Mouse (Mus musculus): ENCODE measurements around the gene Slc25a33.
A peak's percentile ranks its signal among the peaks of the same experiment; 100 is the strongest.
"Not testable (repeated sequence)": the region's sequence is repeated elsewhere in the genome, so short reads cannot be mapped to it uniquely, and the experiment has no call there.

Gene Slc25a33

DNA sequence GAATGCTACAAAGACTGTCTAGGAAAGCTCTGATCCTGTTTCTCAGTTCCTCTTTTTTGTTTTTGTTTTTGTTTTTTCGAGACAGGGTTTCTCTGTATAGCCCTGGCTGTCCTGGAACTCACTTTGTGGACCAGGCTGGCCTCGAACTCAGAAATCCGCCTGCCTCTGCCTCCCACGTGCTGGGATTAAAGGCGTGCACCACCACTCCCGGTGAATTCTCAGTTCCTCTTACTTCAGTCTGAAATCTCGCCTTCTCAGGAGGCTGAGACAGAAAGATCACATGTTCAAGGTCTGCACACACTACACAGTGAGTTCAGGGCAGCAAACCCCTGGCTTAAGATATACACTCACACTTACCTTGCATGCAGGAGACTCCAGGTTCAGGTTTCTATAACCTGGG is 17.5 kb downstream of the Slc25a33 start:
- DNase-seq (ENCODE audit: low spot score) = not testable (repeated sequence)

DNA sequence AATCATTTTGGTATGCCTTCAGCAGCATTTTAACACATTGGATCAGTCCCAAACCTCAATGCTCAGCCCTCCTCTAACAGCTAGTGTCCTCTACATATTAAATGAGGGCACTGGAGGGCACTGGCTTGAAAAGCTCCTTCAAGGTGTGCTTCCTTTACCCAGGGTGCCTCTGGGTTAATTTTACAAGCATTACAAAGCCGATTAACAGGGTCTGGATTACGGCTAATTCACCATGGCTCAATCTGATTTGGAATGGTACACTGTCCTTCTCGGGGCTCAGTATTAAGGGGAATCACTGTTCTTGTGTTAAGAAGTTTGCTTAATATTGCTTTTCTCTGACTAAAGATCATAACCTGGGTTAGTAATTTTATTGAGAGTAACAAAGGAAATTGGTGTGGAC is 21.2 kb downstream of the Slc25a33 start:
- no peak for DNase-seq (ENCODE audit: low spot score)

GRCm38 (mm10) chr4:149752124-149752799 is 21.8 kb downstream of the Slc25a33 start:
- DNase-seq (ENCODE audit: low spot score) = no peak

- DNase-seq (ENCODE audit: low spot score) = no peak
Observed at GRCm38 (mm10) chr4:149750671-149751070, 23.4 kb downstream of the Slc25a33 start.

DNA sequence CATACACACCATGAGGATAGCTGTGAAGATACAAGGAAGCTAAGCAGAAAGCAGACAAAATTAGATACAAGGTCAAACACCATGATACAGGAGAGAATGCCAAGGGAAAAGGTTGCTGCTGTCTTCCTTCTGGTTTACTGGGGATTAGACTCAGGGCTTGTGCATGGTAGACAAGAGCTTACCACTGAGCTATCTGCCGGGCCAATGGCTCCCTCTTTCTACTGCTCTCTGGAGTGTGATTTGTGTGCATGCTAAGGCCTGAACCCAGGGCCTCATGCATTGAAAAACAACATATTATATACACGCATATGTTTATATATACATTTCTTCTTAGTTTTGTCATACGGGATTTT is 24.4 kb downstream of the Slc25a33 start:
- not testable (repeated sequence) for DNase-seq (ENCODE audit: low spot score)

GRCm38 (mm10) chr4:149749003-149749662 is 24.9 kb downstream of the Slc25a33 start:
- no peak for DNase-seq (ENCODE audit: low spot score)

GRCm38 (mm10) chr4:149744119-149744518 is 30.0 kb downstream of the Slc25a33 start:
- no peak for DNase-seq (ENCODE audit: low spot score)

- no peak for DNase-seq (ENCODE audit: low spot score)
Observed at GRCm38 (mm10) chr4:149742011-149742530, 32.0 kb downstream of the Slc25a33 start.

GRCm38 (mm10) chr4:149740301-149740700 is 33.8 kb downstream of the Slc25a33 start:
- no peak for DNase-seq (ENCODE audit: low spot score)

DNA sequence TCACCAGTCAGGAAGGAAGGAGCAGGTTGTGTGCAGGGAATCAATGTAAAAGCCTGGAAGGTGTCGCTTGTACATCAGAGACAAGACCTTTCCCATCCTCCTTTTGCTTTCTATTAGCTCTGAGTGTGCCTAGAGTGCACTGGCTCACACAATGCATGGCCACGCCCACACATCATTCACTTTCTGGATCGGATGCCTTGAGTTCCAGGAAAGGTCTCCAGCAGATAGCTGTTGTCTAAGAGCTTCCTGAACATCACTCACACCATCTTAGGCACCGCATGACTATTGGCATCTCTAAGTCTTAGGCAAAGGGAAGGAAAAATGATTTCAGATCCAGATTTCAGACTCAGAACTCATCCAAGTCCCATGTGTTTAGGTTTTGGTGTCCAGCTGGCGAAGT is 34.6 kb downstream of the Slc25a33 start:
- no peak for DNase-seq (ENCODE audit: low spot score)

DNA sequence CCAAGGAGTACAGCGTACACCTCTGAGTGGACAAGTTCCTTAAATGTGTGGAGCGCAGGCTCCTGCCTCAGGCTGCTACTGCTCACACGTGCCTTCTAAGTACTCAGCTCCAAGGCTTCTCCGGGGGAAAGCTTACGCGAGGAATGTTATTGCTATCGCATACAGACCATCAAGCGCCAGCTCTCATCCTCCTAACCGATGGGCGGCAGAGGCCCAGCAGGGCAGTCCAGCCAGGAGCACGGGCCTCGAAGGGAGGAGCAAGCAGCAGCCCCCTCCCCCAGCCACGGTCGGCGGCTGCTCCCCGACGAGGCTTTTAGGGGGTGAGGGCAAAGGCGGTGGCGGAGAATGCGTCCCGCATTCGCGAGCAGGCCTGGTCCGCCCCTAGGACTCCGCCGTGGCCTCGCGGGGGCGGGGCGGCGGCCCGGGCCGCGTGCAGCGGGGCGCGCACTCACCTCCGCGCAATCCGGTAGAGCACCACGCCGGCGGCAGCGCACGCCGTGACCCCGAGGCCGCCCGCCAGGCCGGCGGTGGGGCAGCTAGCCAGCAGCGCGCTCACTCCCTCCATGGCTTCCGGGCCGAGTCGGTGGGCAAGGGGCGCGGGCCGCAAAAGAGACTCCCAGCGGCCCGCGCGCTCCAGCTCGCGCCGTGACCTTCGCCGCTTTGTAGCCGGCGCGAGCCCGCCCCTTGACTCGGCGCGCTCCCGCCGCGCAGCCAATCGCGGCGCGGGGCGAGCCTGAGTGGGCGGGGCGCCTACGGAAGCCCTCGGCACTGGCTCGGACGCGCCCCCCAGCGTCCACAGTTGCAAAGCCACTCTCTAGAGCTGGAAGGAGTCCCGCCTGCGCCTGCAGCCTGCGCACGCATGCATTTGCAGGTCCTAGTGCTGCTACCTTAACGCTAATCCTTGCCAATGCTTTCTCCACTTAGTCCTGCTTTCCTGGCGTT is 36.4 kb downstream of the Slc25a33 start, which contains the start of gene Tmem201:
Gene Tmem201 (minus strand): TSS at position 662 of the 942 bp plus-strand sequence.
- DNase-seq (ENCODE audit: low spot score) = peak; percentile 94

GRCm38 (mm10) chr4:149736581-149736980 is 37.5 kb downstream of the Slc25a33 start:
- no peak for DNase-seq (ENCODE audit: low spot score)

- no peak for DNase-seq (ENCODE audit: low spot score)
Observed at GRCm38 (mm10) chr4:149735624-149736250, 38.3 kb downstream of the Slc25a33 start.

DNA sequence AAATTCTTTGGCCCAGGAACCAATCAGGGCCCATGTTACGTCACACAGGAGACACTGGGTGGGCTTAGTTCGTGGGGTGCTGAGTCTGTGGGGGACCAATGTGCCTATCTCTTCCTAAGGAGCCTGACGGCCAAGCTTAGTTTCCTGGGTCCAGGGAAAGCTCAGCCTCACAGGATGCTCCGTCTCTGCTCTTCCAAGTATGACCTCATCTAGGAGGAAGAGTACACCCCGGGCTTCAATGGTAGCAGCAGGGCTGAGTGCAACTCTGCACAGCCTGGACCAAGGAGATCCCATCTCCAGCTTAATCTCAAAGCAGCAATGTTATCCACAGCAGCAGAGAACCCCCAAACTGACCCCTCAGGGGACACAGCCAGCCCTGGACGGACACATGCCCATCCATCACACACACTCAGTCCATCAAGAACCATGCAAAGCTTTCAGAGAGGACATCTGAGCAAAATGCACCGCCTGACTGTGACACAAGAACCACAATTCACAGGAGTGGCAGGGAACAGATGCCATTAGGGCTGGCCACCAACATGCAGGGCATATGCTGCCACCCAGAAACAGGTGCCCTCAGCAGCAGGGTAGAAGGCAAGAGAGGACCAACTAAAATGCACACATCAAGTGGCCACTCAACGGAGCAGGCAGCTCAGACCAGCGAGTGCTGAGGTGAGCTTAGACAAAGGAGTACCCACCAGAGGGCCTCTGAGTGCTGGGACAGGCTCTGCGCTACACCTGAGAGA is 39.2 kb downstream of the Slc25a33 start:
- no peak for DNase-seq (ENCODE audit: low spot score)

GRCm38 (mm10) chr4:149734246-149734645 is 39.8 kb downstream of the Slc25a33 start:
- DNase-seq (ENCODE audit: low spot score) = no peak

GRCm38 (mm10) chr4:149733748-149734147 is 40.3 kb downstream of the Slc25a33 start:
- DNase-seq (ENCODE audit: low spot score) = no peak

DNA sequence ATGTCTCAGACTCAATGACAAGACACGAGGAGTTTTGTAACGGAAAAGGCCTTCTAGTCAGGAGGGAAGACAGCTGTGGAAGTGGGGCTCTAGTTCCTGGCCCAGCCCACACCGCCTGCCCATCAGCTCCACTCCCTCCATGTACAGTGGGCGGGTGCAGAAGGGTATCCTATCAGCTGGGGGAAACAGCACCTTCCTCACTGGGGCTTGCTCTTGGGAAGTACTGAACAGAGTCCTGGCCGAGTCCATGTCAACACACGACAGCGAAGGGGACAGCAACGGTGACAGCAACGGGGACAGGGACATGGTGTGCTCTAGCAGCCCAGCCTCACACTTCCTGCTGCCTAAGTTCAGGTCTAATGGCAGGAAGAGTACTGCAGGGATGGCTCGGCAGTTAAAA is 41.3 kb downstream of the Slc25a33 start:
- DNase-seq (ENCODE audit: low spot score) = no peak

DNA sequence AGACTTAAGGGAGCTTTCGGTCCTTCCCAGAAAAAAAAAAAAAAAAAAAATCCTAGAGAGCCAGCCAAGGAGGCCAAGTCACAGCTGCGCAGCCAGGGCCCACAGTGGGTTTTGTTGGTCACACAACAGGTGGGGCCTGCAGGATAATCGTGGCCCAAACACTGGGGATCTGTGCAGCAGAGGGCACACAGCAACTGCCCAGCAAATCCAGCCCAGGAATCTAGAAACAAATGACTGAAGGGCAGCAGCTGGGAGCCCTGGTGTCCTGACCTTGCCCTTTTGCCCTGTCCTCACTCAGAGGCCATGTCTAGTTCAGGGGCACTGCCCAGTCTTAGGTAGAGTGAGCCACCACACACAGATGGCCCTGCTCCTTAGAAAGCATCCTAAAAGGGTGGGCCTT is 41.8 kb downstream of the Slc25a33 start:
- DNase-seq (ENCODE audit: low spot score) = no peak

DNA sequence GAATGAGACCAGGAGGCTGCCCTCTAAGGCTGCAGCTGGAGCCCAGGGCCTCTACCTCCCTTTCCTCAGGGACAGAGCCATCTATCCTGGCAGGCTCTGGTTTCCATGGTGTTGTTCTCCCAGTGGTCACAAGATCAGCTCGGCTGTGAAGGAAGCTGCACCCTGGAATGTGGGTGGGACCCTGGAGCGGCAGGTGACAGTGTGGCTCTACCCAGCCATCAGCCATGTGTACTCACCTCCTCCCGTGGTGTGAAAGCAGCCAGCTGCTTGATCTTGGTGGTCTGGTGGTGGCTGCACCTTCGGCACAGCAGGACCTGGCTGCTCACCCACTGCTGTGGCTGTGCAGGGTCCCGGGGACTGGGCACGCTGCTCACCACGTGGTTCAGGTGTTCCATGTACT is 43.2 kb downstream of the Slc25a33 start:
- DNase-seq (ENCODE audit: low spot score) = no peak

- DNase-seq (ENCODE audit: low spot score) = peak; percentile 31
Observed at GRCm38 (mm10) chr4:149728810-149729209, 45.3 kb downstream of the Slc25a33 start.

- no peak for DNase-seq (ENCODE audit: low spot score)
Observed at GRCm38 (mm10) chr4:149727636-149728035, 46.4 kb downstream of the Slc25a33 start.
